Mouse (Mus musculus): ENCODE measurements around the gene Col26a1.

Col26a1 gene

GRCm38 (mm10) chr5:136881380-136882009 lies 1.5 kb downstream of the Col26a1 start:
- peak; percentile 21 for DNase-seq

- no peak for DNase-seq
These were observed 2.9 kb downstream of the Col26a1 start for GRCm38 (mm10) chr5:136880101-136880500.

GRCm38 (mm10) chr5:136874271-136874670 lies 8.7 kb downstream of the Col26a1 start:
- no peak for DNase-seq

GRCm38 (mm10) chr5:136872417-136872816 lies 10.6 kb downstream of the Col26a1 start:
- DNase-seq, result no peak

GRCm38 (mm10) chr5:136869451-136870114 lies 13.4 kb downstream of the Col26a1 start:
- DNase-seq, result no peak

- no peak for DNase-seq
These were observed 15.3 kb downstream of the Col26a1 start for GRCm38 (mm10) chr5:136867706-136868105.

- DNase-seq, result no peak
These were observed 18.9 kb downstream of the Col26a1 start for GRCm38 (mm10) chr5:136863961-136864674.

GRCm38 (mm10) chr5:136863276-136863675 lies 19.7 kb downstream of the Col26a1 start:
- no peak for DNase-seq

GRCm38 (mm10) chr5:136862806-136863205 lies 20.2 kb downstream of the Col26a1 start:
- DNase-seq, result no peak

GRCm38 (mm10) chr5:136861191-136861940 lies 21.6 kb downstream of the Col26a1 start:
- no peak for DNase-seq

GRCm38 (mm10) chr5:136850716-136851115 lies 32.3 kb downstream of the Col26a1 start:
- DNase-seq, result no peak

- DNase-seq, result no peak
These were observed 36.4 kb downstream of the Col26a1 start for GRCm38 (mm10) chr5:136846385-136847264.

- DNase-seq, result no peak
These were observed 39.1 kb downstream of the Col26a1 start for GRCm38 (mm10) chr5:136843930-136844329.

GRCm38 (mm10) chr5:136840036-136840435 lies 43.0 kb downstream of the Col26a1 start:
- DNase-seq, result no peak

- DNase-seq, result no peak
These were observed 50.0 kb downstream of the Col26a1 start for GRCm38 (mm10) chr5:136833053-136833452.

GRCm38 (mm10) chr5:136830156-136830555 lies 52.9 kb downstream of the Col26a1 start:
- no peak for DNase-seq

GRCm38 (mm10) chr5:136821971-136822370 lies 61.0 kb downstream of the Col26a1 start:
- no peak for DNase-seq

GRCm38 (mm10) chr5:136820911-136821310 lies 62.1 kb downstream of the Col26a1 start:
- DNase-seq, result no peak

- DNase-seq, result no peak
These were observed 63.3 kb downstream of the Col26a1 start for GRCm38 (mm10) chr5:136819686-136820085.

GRCm38 (mm10) chr5:136810539-136811374 lies 72.3 kb downstream of the Col26a1 start:
- no peak for DNase-seq

- DNase-seq, result no peak
These were observed 76.5 kb downstream of the Col26a1 start for GRCm38 (mm10) chr5:136806379-136807056.
